Mouse (Mus musculus): ENCODE measurements around the gene F830045P16Rik.

DNA sequence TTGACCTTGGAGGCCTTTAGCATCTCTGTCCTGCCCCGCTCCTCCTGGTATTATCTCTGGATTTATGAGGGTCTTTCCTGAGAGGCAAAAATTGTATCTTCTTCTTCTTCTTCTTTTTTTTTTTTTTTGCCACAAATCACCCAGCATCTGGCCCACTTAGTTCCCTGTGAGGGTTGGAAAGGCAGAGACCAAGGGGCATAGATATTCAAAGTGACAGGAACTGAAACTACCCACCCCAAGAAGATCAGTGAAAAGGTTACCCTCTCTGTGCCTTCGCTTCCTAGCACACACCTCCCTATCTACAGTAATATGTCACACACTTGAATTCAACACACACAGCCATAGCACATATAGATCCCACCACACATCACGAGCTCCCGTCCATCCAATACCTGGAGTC, 38.7 kb upstream of the F830045P16Rik start:
- TF ChIP-seq CTCF (IDR thresholded peaks at IDR 0.05), result no peak
- no peak for TF ChIP-seq EP300 (IDR thresholded peaks at IDR 0.05)

Data from lung, postnatal 0 days (tissue).